Mouse (Mus musculus) forebrain, postnatal 0 days (tissue): ENCODE measurements around the gene Ankfn1. TPM values are rescaled to one million over a fixed set of nuclear protein-coding genes. Genes with fewer than 3 reads are reported as not detected.

Experiments
- ATAC-seq: fragments of 200-750 bp; cut with Nextera tagmentation; 2 replicates; pipeline ENCODE4 v1.8.0; 2017; ENCODE audit warnings: mild to moderate bottlenecking, moderate library complexity
- DNase-seq: peaks from one replicate; pipeline ENCODE4 v3.0.0-alpha.2; 2015
- H3K27ac ChIP-seq: fragments of 300-500 bp; sonication (generic); 2 replicates; pipeline ENCODE4 v1.5.1; 2014; ENCODE audit warnings: low read depth, mild to moderate bottlenecking, antibody characterized with exemption, low read length, moderate library complexity, mixed read lengths
- H3K27me3 ChIP-seq: fragments of 300-500 bp; sonication (generic); 2 replicates; pipeline ENCODE4 v1.6.1; 2014; ENCODE audit warnings: mild to moderate bottlenecking, low read length, mixed read lengths; ENCODE audit not compliant: insufficient read depth
- H3K36me3 ChIP-seq: fragments of 300-500 bp; sonication (generic); 2 replicates; pipeline ENCODE4 v1.6.1; 2014; ENCODE audit warnings: mild to moderate bottlenecking, moderate library complexity; ENCODE audit not compliant: insufficient read depth
- H3K4me1 ChIP-seq: fragments of 300-500 bp; sonication (generic); 2 replicates; pipeline ENCODE4 v1.6.1; 2014; ENCODE audit warnings: antibody characterized with exemption; ENCODE audit not compliant: insufficient read depth
- H3K4me2 ChIP-seq: fragments of 300-500 bp; sonication (generic); 2 replicates; pipeline ENCODE4 v1.6.1; 2014; ENCODE audit warnings: low read depth, mild to moderate bottlenecking, moderate library complexity
- H3K4me3 ChIP-seq: fragments of 300-500 bp; sonication (generic); 2 replicates; pipeline ENCODE4 v1.5.1; 2014; ENCODE audit warnings: low read depth, low read length, mixed read lengths
- H3K9ac ChIP-seq: fragments of 300-500 bp; sonication (generic); 2 replicates; pipeline ENCODE4 v1.6.1; 2014; ENCODE audit warnings: mild to moderate bottlenecking
- H3K9me3 ChIP-seq: fragments of 300-500 bp; sonication (generic); 2 replicates; pipeline ENCODE4 v1.6.1; 2016; ENCODE audit warnings: low read length
- CTCF ChIP-seq: sonication (generic); IDR thresholded peaks from 2 replicates; pipeline ENCODE4 v1.5.1; 2016; ENCODE audit warnings: antibody characterized with exemption, control low read depth, low read depth
- WGBS: fragments of 180-500 bp; shearing (Covaris S2); extraction: QIAGEN DNeasy Blood & Tissue Kit; methylation state at CpG from one replicate; pipeline ENCODE4 v1.1.7; 2014; 5-methylcytosine and 5-hydroxymethylcytosine counted together
- polyA plus RNA-seq: library from polyadenylated mRNA; unstranded; fragments of >200 nt; fragmentation: Nextera tagmentation; extraction: Ambion mirVana; gene quantifications from 2 replicates; pipeline ENCODE4 v1.2.1, GENCODE M21; 2015
- total RNA-seq: library from RNA; depleted of rRNA; stranded (reverse); fragments of >200 nt; gene quantifications from 2 replicates; pipeline ENCODE4 v1.2.3, GENCODE M21; 2014

Ankfn1 gene
- total and polyA plus RNA-seq, 2 experiments from 2014 or later = 3.9 to 22.5 TPM

DNA sequence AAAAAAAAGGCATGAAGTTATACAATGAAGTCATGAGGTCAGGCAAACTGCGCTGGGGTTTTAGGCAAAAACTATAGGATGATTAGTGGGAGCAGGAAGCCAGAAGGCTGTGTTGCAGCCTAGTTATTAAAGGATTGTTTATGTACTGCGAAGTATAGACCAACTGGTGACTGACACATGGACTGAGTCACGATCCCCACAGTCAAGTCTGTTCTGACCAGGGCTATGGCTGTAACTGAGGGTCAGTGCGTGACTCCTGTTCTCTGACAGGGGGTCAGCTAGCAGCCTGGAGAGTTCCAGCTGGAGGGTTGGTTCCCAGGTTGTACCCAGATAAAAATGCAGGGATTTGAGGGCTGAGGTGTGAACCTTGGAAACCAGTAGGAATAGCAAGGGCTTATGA, 301.4 kb downstream of the Ankfn1 start:
- H3K9ac ChIP-seq = no peak overlapping the region
- ATAC-seq = no peak
- H3K27me3 ChIP-seq = no peaks in the 10 kb centered on the region
- no peak overlapping the region for H3K4me2 ChIP-seq
- no peak for DNase-seq
- no peak for TF ChIP-seq CTCF
- H3K9me3 ChIP-seq = no peaks in the 10 kb centered on the region
- no peak overlapping the region for H3K27ac ChIP-seq
- H3K4me3 ChIP-seq = no peak overlapping the region
- WGBS = 93% methylated on average over 4 of the region's 4 CpGs
- H3K36me3 ChIP-seq = no peaks in the 10 kb centered on the region
- H3K4me1 ChIP-seq = no peaks in the 10 kb centered on the region

DNA sequence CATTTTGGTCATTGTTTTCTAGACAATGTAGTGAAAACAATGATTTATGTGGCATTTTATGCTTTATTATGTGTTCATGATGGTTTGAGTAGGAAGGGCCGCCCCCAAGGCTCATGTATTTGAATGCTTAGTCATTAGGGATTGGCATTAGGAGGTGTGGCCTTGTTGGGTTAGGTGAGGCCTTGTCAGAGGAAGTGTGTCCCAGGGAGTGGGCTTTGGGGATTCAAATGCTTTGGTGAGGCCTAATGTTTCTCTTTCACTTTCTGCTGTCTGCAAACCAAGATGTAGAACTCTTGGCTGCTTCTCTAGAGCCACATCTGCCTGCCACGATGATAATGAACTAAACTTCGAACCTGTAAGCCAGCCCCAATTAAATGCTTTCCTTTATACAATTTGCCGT, 304.6 kb downstream of the Ankfn1 start:
- Histone ChIP-seq H3K27ac (no peak overlapping the region), H3K4me2 (no peak overlapping the region), H3K9me3 (no peaks in the 10 kb centered on the region), H3K27me3 (no peaks in the 10 kb centered on the region), H3K4me1 (no peaks in the 10 kb centered on the region), H3K4me3 (no peak overlapping the region), H3K9ac (no peak overlapping the region), H3K36me3 (no peaks in the 10 kb centered on the region)
- 86% methylated on average over 4 of the region's 4 CpGs for WGBS
- DNase-seq (no peak), ATAC-seq (no peak)
- TF ChIP-seq CTCF = no peak

DNA sequence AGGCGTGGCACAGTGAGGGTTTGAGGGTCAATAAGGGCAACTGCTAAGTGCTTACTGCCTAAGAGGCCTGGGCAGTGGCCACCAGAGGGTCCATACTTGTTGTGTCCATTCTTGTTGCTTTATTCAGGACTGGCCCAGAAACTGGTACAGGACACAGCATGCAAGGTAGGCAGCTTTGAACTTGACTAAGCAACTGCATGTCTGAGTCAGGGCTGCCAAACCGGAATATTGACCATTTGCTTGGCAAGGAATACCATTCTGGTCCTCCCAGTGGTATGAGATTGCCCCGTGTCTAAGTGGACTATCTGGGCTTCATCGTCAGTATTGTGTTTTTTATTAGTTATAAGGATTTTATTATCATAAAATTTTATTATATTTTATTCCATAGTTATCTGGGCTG, 312.1 kb downstream of the Ankfn1 start:
- no peak overlapping the region for H3K4me3 ChIP-seq
- H3K4me1 ChIP-seq = no peaks in the 10 kb centered on the region
- DNase-seq (no peak), ATAC-seq (no peak)
- no peak overlapping the region for H3K9ac ChIP-seq
- no peaks in the 10 kb centered on the region for H3K36me3 ChIP-seq
- no peaks in the 10 kb centered on the region for H3K9me3 ChIP-seq
- no peak overlapping the region for H3K27ac ChIP-seq
- no peak overlapping the region for H3K4me2 ChIP-seq
- no peaks in the 10 kb centered on the region for H3K27me3 ChIP-seq
- WGBS = 90% methylated on average over 4 of the region's 4 CpGs
- TF ChIP-seq CTCF = no peak

DNA sequence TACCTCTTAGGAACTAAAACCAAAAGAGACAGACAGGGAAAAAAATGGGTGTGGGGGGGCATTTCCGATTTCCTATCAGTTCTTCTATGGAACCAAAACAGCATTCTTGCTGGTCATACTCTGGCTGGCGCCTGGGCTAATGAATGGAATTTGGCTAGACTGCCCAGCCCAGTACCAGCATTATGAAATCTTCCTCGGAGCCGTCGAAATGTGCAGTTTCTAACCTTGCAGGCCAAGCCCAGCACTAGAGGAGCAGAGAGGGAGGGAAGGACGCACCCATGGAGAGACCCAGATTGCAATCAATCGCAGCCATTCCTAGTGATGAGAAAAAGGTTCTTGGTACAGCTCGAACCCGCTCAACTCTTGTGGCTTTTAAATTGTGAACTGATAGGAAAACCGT, 315.2 kb downstream of the Ankfn1 start:
- H3K4me1 ChIP-seq = no peaks in the 10 kb centered on the region
- no peak overlapping the region for H3K4me2 ChIP-seq
- H3K27ac ChIP-seq = no peak overlapping the region
- H3K9ac ChIP-seq = no peak overlapping the region
- no peaks in the 10 kb centered on the region for H3K9me3 ChIP-seq
- no peak overlapping the region for H3K4me3 ChIP-seq
- H3K27me3 ChIP-seq = no peaks in the 10 kb centered on the region
- DNase-seq = no peak
- WGBS = 88% methylated on average over 10 of the region's 10 CpGs
- no peak for ATAC-seq
- no peaks in the 10 kb centered on the region for H3K36me3 ChIP-seq
- TF ChIP-seq CTCF = no peak

DNA sequence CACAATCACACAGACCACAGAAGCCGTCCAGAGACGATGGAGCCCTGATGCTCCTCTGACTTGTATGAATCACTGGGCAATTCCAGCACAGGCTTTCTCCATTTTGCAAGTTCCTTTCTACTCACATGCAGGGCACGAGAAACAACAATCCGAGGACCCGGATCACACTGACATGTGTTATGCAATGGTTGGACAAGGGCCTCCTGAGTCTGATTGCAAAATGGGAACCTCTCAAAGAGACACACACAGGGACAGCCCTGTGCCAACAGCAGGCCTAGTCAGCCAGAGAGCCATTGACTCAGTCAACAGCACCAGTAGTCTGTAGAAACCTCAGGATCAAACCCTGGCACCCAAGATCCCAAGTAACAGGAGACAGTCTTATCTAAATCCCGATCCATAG, 318.0 kb downstream of the Ankfn1 start:
- 92% methylated on average over 6 of the region's 6 CpGs for WGBS
- ATAC-seq = no peak

DNA sequence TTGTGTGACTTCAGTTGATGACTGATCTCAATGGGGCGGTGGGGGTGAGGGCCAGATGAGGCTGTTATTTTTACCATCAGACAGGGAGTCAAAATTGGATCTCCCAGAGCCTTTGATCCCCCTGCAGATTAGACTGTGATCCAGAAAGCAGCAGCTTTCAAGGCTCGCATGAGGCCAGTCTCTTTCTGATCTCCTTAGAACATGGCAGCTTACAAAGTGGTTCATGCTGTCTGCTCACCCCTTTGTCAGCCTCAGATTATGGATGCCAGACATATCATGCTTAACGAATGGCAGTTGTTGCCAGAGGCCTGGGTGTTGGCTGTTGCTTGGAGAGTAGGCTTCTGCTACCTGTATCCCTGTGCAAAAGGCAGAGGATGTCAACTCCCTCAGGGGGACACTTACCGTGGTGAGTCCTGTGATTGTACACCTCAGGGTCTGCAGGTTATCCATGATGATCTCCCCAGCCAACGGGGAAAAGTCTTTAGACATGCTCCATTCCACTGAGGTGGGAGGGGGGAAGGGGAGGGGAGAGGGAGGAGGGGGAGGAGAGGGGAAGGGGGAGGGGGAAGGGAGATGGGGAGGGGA, 321.7 kb downstream of the Ankfn1 start:
- H3K4me2 ChIP-seq = no peak overlapping the region
- DNase-seq = no peak

More for the DNA sequence above, 318.0 kb downstream of the Ankfn1 start:
- Histone ChIP-seq H3K27me3 (no peaks in the 10 kb centered on the region), H3K4me1 (no peaks in the 10 kb centered on the region), H3K4me3 (no peak overlapping the region), H3K36me3 (no peaks in the 10 kb centered on the region), H3K4me2 (no peak overlapping the region), H3K9me3 (no peaks in the 10 kb centered on the region), H3K9ac (no peak overlapping the region), H3K27ac (no peak overlapping the region)
- no peak for TF ChIP-seq CTCF
- no peak for DNase-seq

DNA sequence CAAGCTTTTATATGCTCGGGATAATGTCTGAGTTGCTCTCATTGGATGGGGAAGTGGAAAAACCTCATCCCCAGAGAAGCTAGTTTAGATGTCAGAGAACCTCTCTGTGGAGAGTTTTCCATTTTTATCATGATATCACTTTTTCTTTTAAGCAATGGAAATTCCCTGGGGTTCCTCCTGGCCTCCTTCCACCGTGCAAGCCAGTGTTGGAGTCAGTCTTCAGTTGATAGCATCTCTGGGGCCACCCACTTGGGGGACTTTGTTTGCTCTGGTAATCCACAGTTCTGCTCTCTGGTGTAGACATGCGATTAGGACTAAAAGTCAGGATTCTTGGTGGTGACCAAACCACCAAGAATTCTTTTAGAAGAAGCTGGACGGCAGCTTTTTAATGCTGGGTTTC, 322.8 kb downstream of the Ankfn1 start:
- 60% methylated on average over 4 of the region's 4 CpGs for WGBS
- no peaks in the 10 kb centered on the region for H3K9me3 ChIP-seq
- no peaks in the 10 kb centered on the region for H3K4me1 ChIP-seq
- ATAC-seq (no peak), DNase-seq (no peak)
- no peak overlapping the region for H3K27ac ChIP-seq
- H3K4me2 ChIP-seq = no peak overlapping the region
- no peak overlapping the region for H3K9ac ChIP-seq
- no peak for TF ChIP-seq CTCF
- no peak overlapping the region for H3K4me3 ChIP-seq
- peaks cover 3% of the 10 kb centered on the region; the same call in 1 of the 2 replicates for H3K27me3 ChIP-seq
- no peaks in the 10 kb centered on the region for H3K36me3 ChIP-seq

More for the DNA sequence above, 321.7 kb downstream of the Ankfn1 start:
- ATAC-seq = no peak
- Histone ChIP-seq H3K27me3 (peaks cover 3% of the 10 kb centered on the region; the same call in 1 of the 2 replicates), H3K9ac (no peak overlapping the region), H3K36me3 (no peaks in the 10 kb centered on the region), H3K9me3 (no peaks in the 10 kb centered on the region), H3K4me3 (no peak overlapping the region), H3K4me1 (no peaks in the 10 kb centered on the region), H3K27ac (no peak overlapping the region)
- no peak for TF ChIP-seq CTCF
- WGBS = 25% methylated on average over 5 of the region's 5 CpGs

DNA sequence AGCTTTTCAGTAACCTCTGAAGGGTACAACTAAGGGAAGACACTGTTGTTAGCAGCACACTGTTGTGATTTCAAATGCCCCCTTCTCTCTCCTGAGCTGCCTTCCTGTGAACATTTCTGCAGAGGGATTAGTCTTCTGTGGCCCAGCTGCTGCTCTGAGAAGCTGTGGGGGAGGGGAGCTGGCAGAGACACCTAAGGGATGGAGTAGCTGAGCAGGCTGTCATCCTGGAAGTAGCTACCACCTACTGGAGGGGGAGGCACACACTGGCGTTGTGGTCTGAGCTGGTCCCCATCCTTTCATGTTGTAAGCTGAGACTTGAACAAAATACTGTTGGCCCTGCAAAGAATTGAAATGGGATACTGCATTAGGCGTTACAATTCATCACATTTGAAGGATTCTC, 324.6 kb downstream of the Ankfn1 start:
- no peak; the same call in 1 of the 2 replicates for ATAC-seq
- Histone ChIP-seq H3K9me3 (no peaks in the 10 kb centered on the region), H3K27ac (no peak overlapping the region), H3K27me3 (peaks cover 3% of the 10 kb centered on the region; the same call in 1 of the 2 replicates), H3K4me3 (no peak overlapping the region), H3K36me3 (no peaks in the 10 kb centered on the region), H3K9ac (no peak overlapping the region), H3K4me2 (no peak overlapping the region), H3K4me1 (no peaks in the 10 kb centered on the region)
- DNase-seq = no peak
- 21% methylated on average over 2 of the region's 2 CpGs for WGBS
- TF ChIP-seq CTCF = no peak
